Mouse (Mus musculus): ENCODE measurements around the gene Ano3. TPM values are rescaled to one million over a fixed set of nuclear protein-coding genes. Genes with fewer than 3 reads are reported as not detected.

Gene Ano3
- polyA plus RNA-seq, 2 experiments: under 0.01 TPM; not detected in 1

DNA sequence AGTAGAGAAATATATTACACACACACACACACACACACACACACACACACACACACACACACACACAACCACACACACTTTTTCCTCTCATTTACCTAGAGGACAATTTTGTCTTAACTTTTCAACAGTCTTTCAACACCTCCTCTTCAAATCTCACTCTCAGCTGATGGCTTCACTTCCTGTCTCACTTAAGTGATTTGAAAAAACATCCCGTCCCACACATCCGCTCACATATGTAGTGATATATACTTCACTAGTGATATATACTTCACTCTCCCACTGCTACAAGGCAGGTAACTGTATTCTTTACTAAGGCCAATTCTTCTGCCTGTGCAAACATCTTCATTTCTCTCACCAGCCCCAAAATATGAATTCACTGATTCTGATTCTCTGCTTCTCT, 28.9 kb upstream of the Ano3 start:
- no peak overlapping the region for H3K9ac ChIP-seq (replicated peaks)
- WGBS (ENCODE audit: insufficient replicate concordance): 53% methylated on average over 2 of the region's 2 CpGs
- TF ChIP-seq CTCF (IDR thresholded peaks at IDR 0.05; ENCODE audit: low read depth) (no peak), EP300 (IDR thresholded peaks at IDR 0.05; ENCODE audit: low read depth) (no peak)
- ATAC-seq (ENCODE audit: insufficient read depth) (no peak), DNase-seq (ENCODE audit: low read depth in 3 of 3, low spot score in 3 of 3) (no peak)
- no peak overlapping the region for H3K27ac ChIP-seq
- no peaks in the 10 kb centered on the region for H3K9me3 ChIP-seq (ENCODE audit: control insufficient read depth, low read length)
- H3K4me2 ChIP-seq (ENCODE audit: low read depth): no peak overlapping the region
- no peak overlapping the region for H3K4me3 ChIP-seq (ENCODE audit: insufficient read depth in 1 of 2, low read depth in 2 of 2, low read length in 2 of 2)
- no peaks in the 10 kb centered on the region for H3K4me1 ChIP-seq (replicated peaks; ENCODE audit: control insufficient read depth in 2 of 2, insufficient read depth in 2 of 2, low read length in 1 of 2)
- H3K36me3 ChIP-seq (replicated peaks; ENCODE audit: control insufficient read depth, insufficient read depth, low read depth): no peaks in the 10 kb centered on the region
- no peaks in the 10 kb centered on the region for H3K27me3 ChIP-seq (ENCODE audit: control insufficient read depth, insufficient read depth, low read length)

DNA sequence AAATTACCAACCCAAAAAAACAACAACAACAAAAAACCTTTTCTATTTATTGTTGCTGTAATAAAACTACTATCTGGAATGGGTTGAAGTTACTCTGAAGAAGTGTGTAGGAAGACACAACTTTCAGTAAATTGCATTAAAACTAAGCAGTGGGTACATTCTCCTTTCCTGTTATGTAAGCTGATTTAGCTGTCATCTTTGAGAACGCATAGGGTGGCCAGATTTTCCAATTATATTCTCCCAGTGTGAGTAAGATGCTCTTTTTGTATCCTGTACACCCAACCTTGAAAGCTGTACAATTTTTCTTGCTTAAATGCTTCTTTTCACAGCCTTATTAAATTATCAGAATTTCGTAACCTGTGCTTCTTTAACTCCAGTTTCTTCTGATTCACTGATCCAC, 26.1 kb upstream of the Ano3 start:
- Histone ChIP-seq H3K4me1 (replicated peaks; ENCODE audit: control insufficient read depth in 2 of 2, insufficient read depth in 2 of 2, low read length in 1 of 2) (no peaks in the 10 kb centered on the region), H3K27me3 (ENCODE audit: control insufficient read depth, insufficient read depth, low read length) (no peaks in the 10 kb centered on the region), H3K27ac (no peak overlapping the region), H3K4me2 (ENCODE audit: low read depth) (no peak overlapping the region), H3K4me3 (ENCODE audit: insufficient read depth in 1 of 2, low read depth in 2 of 2, low read length in 2 of 2) (no peak overlapping the region), H3K36me3 (replicated peaks; ENCODE audit: control insufficient read depth, insufficient read depth, low read depth) (no peaks in the 10 kb centered on the region), H3K9me3 (ENCODE audit: control insufficient read depth, low read length) (no peaks in the 10 kb centered on the region), H3K9ac (replicated peaks) (no peak overlapping the region)
- ATAC-seq (ENCODE audit: insufficient read depth) (no peak), DNase-seq (ENCODE audit: low read depth in 3 of 3, low spot score in 3 of 3) (no peak)
- no peak for TF ChIP-seq EP300 (IDR thresholded peaks at IDR 0.05; ENCODE audit: low read depth)
- TF ChIP-seq CTCF (IDR thresholded peaks at IDR 0.05; ENCODE audit: low read depth): no peak
- 48% methylated on average over 2 of the region's 2 CpGs for WGBS (ENCODE audit: insufficient replicate concordance)

DNA sequence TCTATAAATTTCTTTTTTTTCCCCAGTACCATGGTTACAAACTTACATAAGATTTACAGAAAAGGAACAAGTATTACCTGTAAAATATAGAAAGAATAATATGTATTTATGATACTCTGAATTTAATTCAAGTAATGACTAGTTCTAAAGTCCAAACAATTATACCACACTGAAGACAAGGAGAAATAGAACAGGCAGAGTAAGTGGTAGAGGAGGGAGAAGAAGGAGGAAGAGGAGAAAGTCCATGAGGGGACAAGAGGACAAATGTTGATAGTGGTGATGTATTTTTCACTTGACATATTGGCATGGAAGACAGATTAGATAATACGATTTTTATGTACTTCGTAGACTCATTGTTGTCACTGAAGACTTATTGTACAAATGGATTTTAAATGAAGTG, 19.4 kb upstream of the Ano3 start:
- ATAC-seq (ENCODE audit: insufficient read depth) (no peak), DNase-seq (ENCODE audit: low read depth in 3 of 3, low spot score in 3 of 3) (no peak)
- Histone ChIP-seq H3K9ac (replicated peaks) (no peak overlapping the region), H3K4me1 (replicated peaks; ENCODE audit: control insufficient read depth in 2 of 2, insufficient read depth in 2 of 2, low read length in 1 of 2) (no peaks in the 10 kb centered on the region), H3K36me3 (replicated peaks; ENCODE audit: control insufficient read depth, insufficient read depth, low read depth) (no peaks in the 10 kb centered on the region), H3K27me3 (ENCODE audit: control insufficient read depth, insufficient read depth, low read length) (no peaks in the 10 kb centered on the region), H3K4me3 (ENCODE audit: insufficient read depth in 1 of 2, low read depth in 2 of 2, low read length in 2 of 2) (no peak overlapping the region), H3K9me3 (ENCODE audit: control insufficient read depth, low read length) (no peaks in the 10 kb centered on the region), H3K4me2 (ENCODE audit: low read depth) (no peak overlapping the region), H3K27ac (no peak overlapping the region)
- TF ChIP-seq CTCF (IDR thresholded peaks at IDR 0.05; ENCODE audit: low read depth) (no peak), EP300 (IDR thresholded peaks at IDR 0.05; ENCODE audit: low read depth) (no peak)
- WGBS (ENCODE audit: insufficient replicate concordance): 84% methylated on average over 2 of the region's 2 CpGs

DNA sequence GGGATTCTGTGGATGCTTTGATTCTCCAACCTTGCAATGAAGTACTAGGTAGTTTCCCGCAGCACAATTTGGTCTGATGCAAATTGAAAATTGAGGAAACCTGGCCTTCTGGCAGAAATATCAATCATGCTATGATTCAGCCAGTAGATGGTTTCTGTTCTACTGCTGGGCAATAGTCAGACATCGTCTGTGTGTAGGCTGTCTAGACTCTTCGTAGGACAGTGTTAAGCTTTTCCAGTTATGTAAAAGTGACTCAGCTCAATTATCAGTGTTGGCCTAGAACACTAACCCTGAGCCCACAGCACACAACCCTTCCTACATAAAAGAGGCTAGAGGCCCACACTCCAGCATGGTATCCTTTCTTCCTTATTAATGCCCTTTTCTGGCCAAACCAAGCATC, 14.7 kb upstream of the Ano3 start:
- ATAC-seq (ENCODE audit: insufficient read depth): no peak
- Histone ChIP-seq H3K27me3 (ENCODE audit: control insufficient read depth, insufficient read depth, low read length) (no peaks in the 10 kb centered on the region), H3K36me3 (replicated peaks; ENCODE audit: control insufficient read depth, insufficient read depth, low read depth) (no peaks in the 10 kb centered on the region), H3K9ac (replicated peaks) (no peak overlapping the region), H3K9me3 (ENCODE audit: control insufficient read depth, low read length) (no peaks in the 10 kb centered on the region), H3K4me3 (ENCODE audit: insufficient read depth in 1 of 2, low read depth in 2 of 2, low read length in 2 of 2) (no peak overlapping the region), H3K27ac (no peak overlapping the region), H3K4me2 (ENCODE audit: low read depth) (no peak overlapping the region), H3K4me1 (replicated peaks; ENCODE audit: control insufficient read depth in 2 of 2, insufficient read depth in 2 of 2, low read length in 1 of 2) (no peaks in the 10 kb centered on the region)
- WGBS (ENCODE audit: insufficient replicate concordance): 65% methylated on average over 3 of the region's 3 CpGs
- no peak for DNase-seq (ENCODE audit: low read depth in 3 of 3, low spot score in 3 of 3)
- TF ChIP-seq EP300 (IDR thresholded peaks at IDR 0.05; ENCODE audit: low read depth) (no peak), CTCF (IDR thresholded peaks at IDR 0.05; ENCODE audit: low read depth) (no peak)

DNA sequence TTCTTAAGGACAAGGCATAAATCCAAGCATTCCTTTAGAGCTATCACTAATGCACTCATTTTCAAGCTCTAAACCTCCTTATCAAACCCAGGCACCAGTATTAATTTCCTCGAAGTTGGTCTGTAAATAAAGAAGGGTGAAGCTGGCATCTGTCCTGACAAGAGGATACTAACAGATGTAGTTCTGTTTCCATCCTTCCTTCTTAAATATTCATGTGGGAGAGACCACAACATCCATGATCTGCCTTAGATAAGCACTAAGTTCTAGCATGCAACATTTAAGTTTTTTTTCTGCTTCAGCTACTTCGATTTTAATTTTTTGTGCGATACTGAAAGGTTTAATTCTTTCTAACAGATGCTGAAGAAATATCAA, 305 bp downstream of the Ano3 start:
- H3K4me3 ChIP-seq (ENCODE audit: insufficient read depth in 1 of 2, low read depth in 2 of 2, low read length in 2 of 2): no peak overlapping the region
- TF ChIP-seq EP300 (IDR thresholded peaks at IDR 0.05; ENCODE audit: low read depth): no peak
- no peak for TF ChIP-seq CTCF (IDR thresholded peaks at IDR 0.05; ENCODE audit: low read depth)
- no peaks in the 10 kb centered on the region for H3K9me3 ChIP-seq (ENCODE audit: control insufficient read depth, low read length)
- no peak overlapping the region for H3K9ac ChIP-seq (replicated peaks)
- DNase-seq (ENCODE audit: low read depth in 3 of 3, low spot score in 3 of 3) (no peak), ATAC-seq (ENCODE audit: insufficient read depth) (no peak)
- WGBS (ENCODE audit: insufficient replicate concordance): 41% methylated on average over 3 of the region's 3 CpGs
- H3K36me3 ChIP-seq (replicated peaks; ENCODE audit: control insufficient read depth, insufficient read depth, low read depth): no peaks in the 10 kb centered on the region
- H3K4me1 ChIP-seq (replicated peaks; ENCODE audit: control insufficient read depth in 2 of 2, insufficient read depth in 2 of 2, low read length in 1 of 2): no peaks in the 10 kb centered on the region
- H3K4me2 ChIP-seq (ENCODE audit: low read depth): no peak overlapping the region
- H3K27ac ChIP-seq: no peak overlapping the region
- H3K27me3 ChIP-seq (ENCODE audit: control insufficient read depth, insufficient read depth, low read length): no peaks in the 10 kb centered on the region
